Mouse (Mus musculus) embryo, embryonic 11.5 days (tissue): ENCODE results near the gene Adgrv1.
"Not testable (repeated sequence)": the region's sequence is repeated elsewhere in the genome, so short reads cannot be mapped to it uniquely, and the experiment has no call there.

Experiments used
- DNase-seq: peaks from one replicate; pipeline ENCODE4 v3.0.0-alpha.2; 2012; ENCODE audit warnings: low read depth, low spot score

The Adgrv1 gene

GRCm38 (mm10) chr13:81632720-81633415 lies at the start of gene Adgrv1:
Gene Adgrv1 (minus strand): TSS chr13:81633154.
- peak; percentile 80 for DNase-seq

- DNase-seq = no peak
Observed at GRCm38 (mm10) chr13:81675333-81675732, 42.4 kb upstream of the Adgrv1 start.

GRCm38 (mm10) chr13:81667713-81668112 lies 34.8 kb upstream of the Adgrv1 start:
- DNase-seq = no peak

GRCm38 (mm10) chr13:81664331-81664698 lies 31.4 kb upstream of the Adgrv1 start:
- no peak for DNase-seq

DNA sequence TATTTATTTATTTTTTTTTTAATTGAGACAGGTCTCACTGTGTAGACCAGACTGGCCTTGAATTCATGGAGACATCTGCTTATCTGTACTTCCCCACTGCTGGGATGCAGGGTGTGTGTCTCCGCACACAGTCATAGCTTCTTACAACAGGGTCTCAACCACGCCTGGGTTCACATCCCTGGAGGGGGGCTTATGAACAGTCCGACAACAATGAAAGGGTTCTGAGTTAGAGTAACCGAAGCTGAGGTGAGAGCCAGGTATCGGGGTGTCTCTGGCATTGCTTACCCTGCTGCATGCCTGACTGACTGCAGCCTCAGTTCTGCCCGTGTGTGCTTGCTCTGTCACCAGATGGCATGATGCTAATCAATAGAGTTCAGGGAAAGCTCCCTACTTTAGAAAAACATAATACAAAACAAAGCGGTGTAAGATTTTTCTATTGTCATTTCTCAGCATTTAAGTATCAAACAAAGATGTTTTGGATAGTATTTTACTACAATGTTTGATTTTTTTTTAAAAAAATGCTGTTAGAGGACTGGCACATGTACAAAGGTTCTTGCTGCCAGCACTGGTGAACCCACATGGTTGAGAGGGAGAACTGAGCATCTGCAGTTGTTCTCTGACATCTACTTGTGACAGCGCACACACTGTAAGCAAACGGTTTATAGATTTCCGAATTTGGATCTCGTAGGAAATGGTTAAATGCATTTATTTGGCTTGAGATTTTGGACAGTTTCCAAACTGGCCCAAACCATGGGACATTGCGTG lies 30.8 kb upstream of the Adgrv1 start:
- DNase-seq = no peak

DNA sequence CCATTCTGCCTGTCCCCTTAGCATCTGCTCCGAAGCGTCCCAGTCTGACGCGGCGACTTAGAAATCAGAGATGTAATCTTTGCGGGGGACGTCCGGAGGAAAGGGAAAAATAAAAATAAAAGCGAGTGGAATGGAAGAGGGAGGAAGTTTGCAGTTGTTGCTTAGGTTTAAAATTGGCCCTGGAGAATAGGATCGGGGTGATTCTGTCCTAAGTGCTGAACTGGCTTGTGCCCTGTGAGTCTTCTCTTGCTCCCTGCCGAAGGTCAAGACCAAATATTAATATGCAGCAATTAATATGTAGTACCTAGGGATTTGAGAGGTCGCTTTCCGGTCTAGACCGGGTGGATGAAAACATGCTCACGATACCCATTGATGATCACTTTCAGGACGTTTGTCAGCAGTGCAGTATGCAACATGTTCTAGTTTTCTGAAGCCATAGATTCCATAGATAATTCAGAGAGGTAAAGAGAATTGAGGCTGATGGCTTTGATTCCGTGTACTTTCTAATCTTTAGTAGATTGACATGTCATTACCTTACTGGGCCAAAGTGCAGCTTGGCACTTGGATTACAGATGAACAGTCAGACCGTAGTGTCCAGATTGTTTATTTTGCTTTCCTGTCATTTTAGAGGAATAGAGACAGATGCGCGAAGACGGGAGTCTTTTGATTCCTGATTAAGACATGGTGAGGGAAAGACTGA lies 25.2 kb upstream of the Adgrv1 start:
- no peak for DNase-seq

DNA sequence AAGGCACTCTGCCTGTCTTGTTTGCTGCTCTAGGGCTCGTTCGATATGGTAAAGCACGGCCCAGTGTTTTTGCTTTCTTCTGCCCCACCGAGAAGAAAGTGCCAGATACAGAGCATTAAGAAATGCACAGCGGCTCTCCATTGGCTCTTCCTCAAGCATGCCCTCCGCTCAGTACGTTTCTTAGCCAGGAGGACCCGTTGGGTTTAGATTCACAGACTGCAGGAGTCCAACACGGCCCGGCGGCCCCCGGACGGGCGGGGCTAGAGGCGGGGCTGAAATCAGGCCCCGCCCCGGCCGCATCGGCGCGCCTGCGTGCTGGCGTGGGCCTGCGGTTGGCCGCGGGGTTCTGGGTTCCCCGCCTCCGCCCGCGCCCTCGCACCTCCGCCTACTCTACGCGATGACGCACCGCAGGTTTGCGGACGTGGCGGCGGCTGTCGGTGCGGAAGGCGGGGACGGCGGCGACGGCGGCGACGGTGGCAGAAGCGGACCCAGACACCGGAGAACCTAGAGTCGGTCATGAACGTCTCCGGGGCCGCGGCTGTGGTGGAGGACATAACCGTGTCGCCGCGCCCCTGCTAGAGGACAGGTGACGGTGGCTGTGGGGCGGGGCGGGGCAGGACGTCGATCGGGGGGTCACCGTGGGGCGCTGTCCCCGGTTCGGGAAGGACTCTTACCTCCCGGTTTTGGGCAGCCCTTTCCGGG lies 24.5 kb upstream of the Adgrv1 start, which contains the start of gene Lysmd3:
Gene Lysmd3, plus strand, starts transcription at position 313 of the 702 bp plus-strand sequence.
- peak; percentile 80 for DNase-seq

DNA sequence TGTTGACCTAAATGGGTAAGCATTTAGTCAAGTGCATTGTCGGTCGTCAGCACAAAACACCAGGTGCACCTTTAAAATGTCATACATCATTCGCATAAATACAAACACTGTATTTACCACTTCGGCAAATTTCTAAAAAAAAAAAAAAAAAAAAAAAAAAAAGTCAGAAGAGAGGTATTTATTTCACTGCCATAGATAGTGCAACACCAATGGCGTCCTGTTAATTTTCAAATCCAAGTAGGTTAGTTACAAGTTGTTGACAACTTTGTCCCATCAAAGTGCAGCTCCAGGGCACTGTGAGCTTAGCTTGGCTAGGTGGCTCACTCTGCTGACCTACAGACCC lies 24.0 kb upstream of the Adgrv1 start:
- no peak for DNase-seq

- no peak for DNase-seq
Observed at GRCm38 (mm10) chr13:81656091-81656850, 23.3 kb upstream of the Adgrv1 start.

- DNase-seq = not testable (repeated sequence)
Observed at GRCm38 (mm10) chr13:81650382-81650781, 17.4 kb upstream of the Adgrv1 start.

DNA sequence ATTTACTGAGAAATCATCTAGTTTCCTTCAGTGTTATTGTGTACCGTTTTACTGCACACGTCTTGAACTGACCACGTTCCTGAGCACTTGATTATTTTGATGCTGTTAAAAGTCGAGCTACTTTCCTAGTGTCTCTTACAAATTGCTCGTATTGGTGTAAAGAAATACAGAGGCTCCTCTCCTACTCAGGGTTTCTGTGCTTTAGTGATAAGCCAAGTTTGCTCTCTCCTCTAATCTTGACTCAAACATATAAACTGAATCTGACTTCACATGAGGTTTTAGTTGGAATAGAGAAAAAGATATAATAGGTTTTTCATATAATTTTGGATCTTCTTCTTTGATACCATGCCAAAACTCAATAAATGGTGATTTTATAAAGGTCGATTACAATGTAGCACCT lies 13.4 kb upstream of the Adgrv1 start:
- no peak for DNase-seq

GRCm38 (mm10) chr13:81644047-81644565 lies 11.2 kb upstream of the Adgrv1 start:
- DNase-seq = no peak

DNA sequence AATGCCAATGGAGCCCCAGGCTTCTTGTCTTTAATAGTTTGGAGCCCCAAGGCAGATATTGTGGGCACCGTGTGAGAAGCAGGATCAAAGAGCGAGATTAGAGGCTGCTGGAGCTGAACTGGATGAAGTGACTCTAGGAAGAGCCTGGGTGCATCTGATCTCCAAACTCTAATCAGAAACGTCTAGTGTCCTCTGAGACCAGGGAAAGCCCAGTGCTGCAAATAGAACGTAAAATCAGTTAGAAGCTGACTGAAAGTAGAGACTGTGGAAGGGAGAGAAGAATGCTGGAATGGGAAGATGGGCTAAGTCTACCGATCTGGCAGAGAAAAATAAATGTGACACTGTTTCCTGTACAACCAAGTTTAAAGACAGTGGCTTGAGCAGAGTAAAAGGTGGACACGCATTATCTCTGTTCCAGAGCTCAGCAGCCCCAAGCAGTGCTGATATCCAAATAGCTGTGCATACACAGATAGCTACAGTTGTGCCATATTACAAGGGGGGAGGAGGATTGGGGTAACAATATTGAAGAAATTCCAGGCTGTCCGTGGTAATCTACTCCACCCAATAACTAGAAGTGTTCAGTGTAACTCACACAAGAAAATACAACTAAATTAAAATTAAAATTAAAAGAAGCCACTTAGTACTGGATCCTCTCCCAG lies 9.7 kb upstream of the Adgrv1 start:
- DNase-seq = no peak

GRCm38 (mm10) chr13:81641289-81642045 lies 8.5 kb upstream of the Adgrv1 start:
- peak; percentile 54 for DNase-seq

- no peak for DNase-seq
Observed at GRCm38 (mm10) chr13:81640881-81641280, 7.9 kb upstream of the Adgrv1 start.

- no peak for DNase-seq
Observed at GRCm38 (mm10) chr13:81639624-81640023, 6.7 kb upstream of the Adgrv1 start.

DNA sequence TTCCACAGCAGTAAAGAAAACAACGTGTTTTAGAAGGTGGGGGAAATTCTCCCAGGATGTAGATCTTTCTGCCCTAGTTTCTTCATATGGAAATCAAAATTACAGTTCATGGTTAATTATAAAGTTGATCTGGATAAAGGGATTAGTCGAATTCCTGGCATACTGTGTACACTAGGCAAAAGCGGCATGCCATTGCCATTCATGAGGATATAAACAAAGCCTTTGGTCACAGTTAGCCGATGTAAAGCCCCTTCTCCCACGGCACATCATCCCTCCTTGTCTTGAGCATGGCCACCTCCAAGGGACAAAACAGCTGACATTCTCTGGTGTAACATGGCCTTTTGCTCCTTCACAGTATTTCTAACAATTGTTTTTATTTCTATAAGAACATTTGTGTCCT lies 2.4 kb downstream of the Adgrv1 start:
- no peak for DNase-seq

- no peak for DNase-seq
Observed at GRCm38 (mm10) chr13:81629395-81629794, 3.6 kb downstream of the Adgrv1 start.

- DNase-seq = no peak
Observed at GRCm38 (mm10) chr13:81628631-81629190, 4.2 kb downstream of the Adgrv1 start.
